Mouse (Mus musculus): ENCODE measurements around the gene Gnaq.

DNA sequence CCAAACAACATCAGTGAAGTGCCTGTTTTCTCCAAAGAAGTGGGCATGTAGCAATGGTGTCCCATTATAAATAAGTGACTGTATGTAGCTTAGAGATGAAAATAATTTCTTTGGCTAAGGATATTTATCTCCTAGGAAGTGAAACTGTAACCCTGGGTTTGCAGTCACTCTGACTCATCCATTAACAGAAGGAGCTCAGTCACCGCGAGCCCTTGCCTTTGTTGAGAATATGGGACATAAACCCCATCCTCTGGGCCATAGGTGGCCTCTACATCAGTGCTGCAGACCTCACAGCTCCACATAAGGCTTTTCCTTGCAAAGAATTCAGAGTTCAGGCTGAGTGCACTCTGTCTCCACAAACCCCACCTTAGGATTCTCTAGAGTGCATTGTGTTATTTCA, 77.0 kb downstream of the Gnaq start:
- TF ChIP-seq CTCF (IDR thresholded peaks at IDR 0.05; ENCODE audit: control insufficient read depth, insufficient read depth, low read length) (no peak), POLR2A (IDR thresholded peaks at IDR 0.05; ENCODE audit: borderline replicate concordance, control insufficient read depth, low read depth, low read length) (no peak)
